Comparison of ENCODE assay signal across 9 mouse cellular contexts in genomic region chr4:94557145-94557544, GRCm38 (mm10). TPM values are rescaled to one million over a fixed set of nuclear protein-coding genes. Genes with fewer than 3 reads are reported as not detected.
DNase-seq lines count a peak whose midpoint lies in the region; ATAC-seq lines count a peak whose summit lies in the region.
"Had no signal": no experiment of that assay in that cellular context is flagged by ENCODE, and none has a peak within 500 bp of the region (broad histone marks: within the 10 kb centered on the region; RNA-seq: fewer than 3 reads in every experiment).

No protein-coding gene starts in this region.

- H3K4me3 ChIP-seq in kidney, embryonic 16.5 days (ENCODE audit: low read length), result no peak overlapping the region; the same call in 1 of the 2 replicates
- no peak overlapping the region for H3K4me3 ChIP-seq in hindbrain, embryonic 11.5 days (ENCODE audit: low read depth, low read length)
- 0 out of 2 replicates have a peak overlapping the region, but pooled peaks have one; percentile 10 for H3K4me3 ChIP-seq in midbrain, embryonic 12.5 days

- no peaks in the 10 kb centered on the region for H3K9me3 ChIP-seq in kidney, embryonic 16.5 days (ENCODE audit: low read length)
- H3K9me3 ChIP-seq in hindbrain, embryonic 11.5 days (ENCODE audit: control insufficient read depth, low read length), result no peaks in the 10 kb centered on the region
- no peaks in the 10 kb centered on the region for H3K9me3 ChIP-seq in midbrain, embryonic 12.5 days

- H3K4me2 ChIP-seq in kidney, embryonic 16.5 days (replicated peaks; ENCODE audit: low read depth, low read length), result no peak overlapping the region
- H3K4me2 ChIP-seq in hindbrain, embryonic 11.5 days (replicated peaks; ENCODE audit: low read depth, low read length), result no peak overlapping the region
- no peak overlapping the region for H3K4me2 ChIP-seq in midbrain, embryonic 12.5 days (replicated peaks)

- peak; percentile 3 to 8 for DNase-seq in kidney, postnatal 4 days
- peak; percentile 8 to 19 for DNase-seq in cerebellum, postnatal 10 days
- no peak for DNase-seq in hindbrain, embryonic 11.5 days (ENCODE audit: low spot score)
- DNase-seq in spleen, postnatal 4 days (ENCODE audit: low spot score in 2 of 2), result no peak
- DNase-seq in left cerebral cortex, adult 18-20 months (ENCODE audit: low spot score in 2 of 2), result no peak
- no peak for DNase-seq in kidney, postnatal 14 days

- H3K4me1 ChIP-seq in kidney, embryonic 16.5 days (ENCODE audit: insufficient read depth, low read length), result peaks cover 14% of the 10 kb centered on the region
- H3K4me1 ChIP-seq in hindbrain, embryonic 11.5 days (replicated peaks; ENCODE audit: control insufficient read depth, insufficient read depth, low read length), result no peaks in the 10 kb centered on the region
- H3K4me1 ChIP-seq in midbrain, embryonic 12.5 days, result peaks cover 10% of the 10 kb centered on the region

- no peaks in the 10 kb centered on the region for H3K36me3 ChIP-seq in kidney, embryonic 16.5 days (ENCODE audit: insufficient read depth, low read length)
- H3K36me3 ChIP-seq in hindbrain, embryonic 11.5 days (ENCODE audit: control insufficient read depth, insufficient read depth, low read length), result no peaks in the 10 kb centered on the region
- no peaks in the 10 kb centered on the region for H3K36me3 ChIP-seq in midbrain, embryonic 12.5 days

- no peak overlapping the region for H3K9ac ChIP-seq in kidney, embryonic 16.5 days (replicated peaks; ENCODE audit: low read length)
- H3K9ac ChIP-seq in hindbrain, embryonic 11.5 days (ENCODE audit: low read depth, low read length), result no peak overlapping the region
- no peak overlapping the region for H3K9ac ChIP-seq in midbrain, embryonic 12.5 days (replicated peaks)

- 70% methylated on average over 7 of the region's 7 CpGs for WGBS in kidney, embryonic 16.5 days
- 74% methylated on average over 7 of the region's 7 CpGs for WGBS in hindbrain, embryonic 11.5 days
- WGBS in midbrain, embryonic 12.5 days, result 76% methylated on average over 7 of the region's 7 CpGs

- no peaks in the 10 kb centered on the region for H3K27me3 ChIP-seq in kidney, embryonic 16.5 days (ENCODE audit: insufficient read depth, low read length)
- no peaks in the 10 kb centered on the region for H3K27me3 ChIP-seq in hindbrain, embryonic 11.5 days (ENCODE audit: control insufficient read depth, insufficient read depth, low read length)
- no peaks in the 10 kb centered on the region for H3K27me3 ChIP-seq in midbrain, embryonic 12.5 days

- H3K27ac ChIP-seq in kidney, embryonic 16.5 days (ENCODE audit: low read length), result no peak overlapping the region
- H3K27ac ChIP-seq in hindbrain, embryonic 11.5 days (ENCODE audit: low read depth, low read length), result no peak overlapping the region
- no peak overlapping the region for H3K27ac ChIP-seq in midbrain, embryonic 12.5 days (replicated peaks)

- ATAC-seq in kidney, embryonic 16.5 days (ENCODE audit: low FRiP score, low TSS enrichment), result no peak
- peak; percentile 8 for ATAC-seq in hindbrain, embryonic 11.5 days (ENCODE audit: low FRiP score)
- no peak for ATAC-seq in midbrain, embryonic 12.5 days (ENCODE audit: low FRiP score, low read depth)

RNA-seq across cellular contexts. Expression of gene Caap1, which starts 0.5 kb away (rescaled TPM):
- 16.5 and 19.6 TPM in 2 replicates for polyA plus RNA-seq in kidney, embryonic 16.5 days (2015; fragmentation: Nextera tagmentation; extraction: Ambion mirVana)
- polyA plus RNA-seq in hindbrain, embryonic 11.5 days (2014; fragmentation: Nextera tagmentation; extraction: Ambion mirVana), result 30.4 and 32.4 TPM in 2 replicates
- 37.7 and 39.2 TPM in 2 replicates for polyA plus RNA-seq in midbrain, embryonic 12.5 days (2016; fragmentation: Nextera tagmentation; extraction: Ambion mirVana)
- total RNA-seq in left cerebral cortex, adult 18-20 months (2021), result 10 to 100 TPM in 1 of 2 experiments, 1 to 10 TPM in 1; 9.9 to 10.5 TPM

RNA-seq across cellular contexts. Expression of gene Gm10306, which starts 0.8 kb away (rescaled TPM):
- not detected in 2 replicates for polyA plus RNA-seq in kidney, embryonic 16.5 days (2015; fragmentation: Nextera tagmentation; extraction: Ambion mirVana)
- 0.57 TPM in 1 of 2 replicates, not detected in the other for polyA plus RNA-seq in hindbrain, embryonic 11.5 days (2014; fragmentation: Nextera tagmentation; extraction: Ambion mirVana)
- polyA plus RNA-seq in midbrain, embryonic 12.5 days (2016; fragmentation: Nextera tagmentation; extraction: Ambion mirVana), result 0.88 TPM in 1 of 2 replicates, not detected in the other
- total RNA-seq in left cerebral cortex, adult 18-20 months (2021), result not detected
- total RNA-seq: left cerebral cortex, postnatal 4 days had no signal

RNA-seq across cellular contexts. Expression of gene Plaa, which starts 45.9 kb away (rescaled TPM):
- 70.9 and 73.9 TPM in 2 replicates for polyA plus RNA-seq in kidney, embryonic 16.5 days (2015; fragmentation: Nextera tagmentation; extraction: Ambion mirVana)
- 96.4 and 97.7 TPM in 2 replicates for polyA plus RNA-seq in hindbrain, embryonic 11.5 days (2014; fragmentation: Nextera tagmentation; extraction: Ambion mirVana)
- polyA plus RNA-seq in midbrain, embryonic 12.5 days (2016; fragmentation: Nextera tagmentation; extraction: Ambion mirVana), result 95.1 and 101 TPM in 2 replicates
- 10 to 100 TPM; 40.5 to 41.5 TPM for total RNA-seq in left cerebral cortex, adult 18-20 months (2021)

RNA-seq across cellular contexts. Expression of gene Ift74, which starts 57.1 kb away (rescaled TPM):
- polyA plus RNA-seq in kidney, embryonic 16.5 days (2015; fragmentation: Nextera tagmentation; extraction: Ambion mirVana), result 37.2 and 39.6 TPM in 2 replicates
- 59.4 and 62.3 TPM in 2 replicates for polyA plus RNA-seq in hindbrain, embryonic 11.5 days (2014; fragmentation: Nextera tagmentation; extraction: Ambion mirVana)
- 57.4 and 66.5 TPM in 2 replicates for polyA plus RNA-seq in midbrain, embryonic 12.5 days (2016; fragmentation: Nextera tagmentation; extraction: Ambion mirVana)
- total RNA-seq in left cerebral cortex, adult 18-20 months (2021), result 10 to 100 TPM; 24.4 to 26.1 TPM

Comparison
In these comparisons a context has a peak if more than half of its experiments do, and no peak if none do; other contexts are left out.
1. DNase-seq: peak in kidney, postnatal 4 days (2 of 2) and cerebellum, postnatal 10 days (2 of 2); none in hindbrain, embryonic 11.5 days (single experiment), spleen, postnatal 4 days (0 of 2), left cerebral cortex, adult 18-20 months (0 of 2) and kidney, postnatal 14 days (single experiment).